Mouse (Mus musculus) large intestine, adult 2 months (tissue): ENCODE results near the gene Cst6. TPM values are rescaled to one million over a fixed set of nuclear protein-coding genes. Genes with fewer than 3 reads are reported as not detected.

Experiments
- DNase-seq: peaks from one replicate; pipeline ENCODE4 v3.0.0-alpha.2; 2012; ENCODE audit warnings: low read depth, low spot score
- WGBS: fragments of 180-500 bp; shearing (Covaris S2); methylation state at CpG from one replicate; pipeline ENCODE4 v1.1.7; 2018; 5-methylcytosine and 5-hydroxymethylcytosine counted together
- polyA plus RNA-seq: library from polyadenylated mRNA; depleted of rRNA; stranded (reverse); fragments of >200 nt; gene quantifications from 2 replicates; pipeline ENCODE4 v1.2.3, GENCODE M21; 2012; rRNA removed

The Cst6 gene
- polyA plus RNA-seq, 1 experiment = 287 TPM

DNA sequence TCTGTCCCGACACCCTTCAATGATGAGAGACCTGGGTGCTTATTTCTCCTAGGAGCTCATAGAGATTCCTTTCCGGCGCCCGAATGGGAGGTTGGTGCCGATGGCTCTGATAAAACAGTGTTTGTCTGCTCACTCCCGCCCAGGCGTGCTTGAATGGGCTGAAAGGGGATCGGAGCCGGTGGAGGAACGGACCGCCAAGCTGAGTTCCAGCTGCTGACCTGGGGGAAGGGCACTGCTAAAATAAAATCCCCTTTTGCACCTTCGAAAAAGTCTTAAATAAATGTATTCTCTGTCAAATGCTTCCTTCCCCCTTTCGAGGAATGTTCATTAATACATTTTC lies 53.7 kb downstream of the Cst6 start:
- WGBS = 3% methylated on average over 13 of the region's 13 CpGs
- DNase-seq = no peak

DNA sequence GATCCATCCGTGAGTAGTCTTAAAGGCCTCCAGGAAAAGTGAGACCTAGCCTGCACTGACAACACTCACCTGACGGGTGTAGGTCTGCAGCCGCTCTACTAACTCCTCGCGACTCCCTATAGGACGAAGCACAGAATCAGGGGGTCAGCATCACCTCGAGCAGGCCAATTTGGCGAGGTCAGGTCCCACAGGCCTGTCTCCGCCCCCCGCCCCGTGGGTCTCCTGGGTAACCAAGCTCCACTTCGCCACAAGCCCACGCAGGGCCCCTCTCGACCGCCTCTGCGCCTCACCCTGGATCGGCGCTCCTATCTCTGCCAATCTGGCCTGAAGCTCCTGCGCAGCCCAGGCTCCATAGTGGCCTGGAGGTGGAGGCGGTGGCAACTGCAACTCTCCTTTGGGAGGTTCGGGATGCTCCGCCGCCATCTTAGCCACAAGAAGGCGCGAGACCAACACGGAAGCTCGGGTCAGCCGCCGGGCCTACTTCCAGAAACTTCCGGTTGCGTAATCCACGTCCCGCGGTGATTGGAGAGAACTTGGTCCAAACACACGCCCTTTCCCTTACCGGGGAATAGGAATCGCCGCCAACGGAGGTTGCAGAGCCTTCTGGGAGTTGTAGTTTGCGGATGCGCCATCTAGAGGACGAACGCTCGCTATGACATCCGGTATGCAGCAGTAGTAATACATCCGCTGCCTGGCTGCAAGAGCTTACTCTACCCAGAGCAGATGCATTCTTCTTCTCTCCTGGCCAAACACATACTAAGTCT lies 54.2 kb downstream of the Cst6 start, which contains the start of gene Sf3b2:
Gene Sf3b2, minus strand, starts transcription at position 484 of the 764 bp plus-strand sequence.
- peak; percentile 100 for DNase-seq
- WGBS = under 1% methylated on average over 46 of the region's 46 CpGs

Other genes with a start within 250 kb of the Cst6 start
- 181 and 205 TPM in 2 replicates for gene Rab1b, start 242.5 kb downstream of the Cst6 start, polyA plus RNA-seq
- 13.6 and 17.0 TPM in 2 replicates for gene Klc2, start 231.0 kb downstream of the Cst6 start, polyA plus RNA-seq
- 6.7 and 7.3 TPM in 2 replicates for gene Pacs1, start 76.5 kb downstream of the Cst6 start, polyA plus RNA-seq
- 71.5 and 85.8 TPM in 2 replicates for gene Sf3b2, start 54.1 kb downstream of the Cst6 start, polyA plus RNA-seq
- gene Gal3st3, start 51.2 kb downstream of the Cst6 start, polyA plus RNA-seq = 0.05 and 0.16 TPM in 2 replicates
- gene Catsper1, start 13.8 kb downstream of the Cst6 start, polyA plus RNA-seq = not detected in 2 replicates
- gene Eif1ad, start 17.2 kb upstream of the Cst6 start, polyA plus RNA-seq = 26.9 and 35.5 TPM in 2 replicates
- 196 and 232 TPM in 2 replicates for gene Banf1, start 17.6 kb upstream of the Cst6 start, polyA plus RNA-seq
- gene Sart1, start 39.1 kb upstream of the Cst6 start, polyA plus RNA-seq = 23.3 and 25.3 TPM in 2 replicates
- 0.45 and 1.2 TPM in 2 replicates for gene Tsga10ip, start 53.0 kb upstream of the Cst6 start, polyA plus RNA-seq
- 98.0 and 108 TPM in 2 replicates for gene Drap1, start 75.4 kb upstream of the Cst6 start, polyA plus RNA-seq
- 51.9 and 55.5 TPM in 2 replicates for gene AI837181, start 75.6 kb upstream of the Cst6 start, polyA plus RNA-seq
- gene Fosl1, start 98.0 kb upstream of the Cst6 start, polyA plus RNA-seq = 0.12 and 0.60 TPM in 2 replicates
- gene Ccdc85b, start 108.3 kb upstream of the Cst6 start, polyA plus RNA-seq = 2.1 and 2.4 TPM in 2 replicates
- gene Fibp, start 111.0 kb upstream of the Cst6 start, polyA plus RNA-seq = 140 and 162 TPM in 2 replicates
- 12.4 and 14.9 TPM in 2 replicates for gene Ctsw, start 118.9 kb upstream of the Cst6 start, polyA plus RNA-seq
- 30.2 and 37.5 TPM in 2 replicates for gene Efemp2, start 124.4 kb upstream of the Cst6 start, polyA plus RNA-seq
- 23.6 and 29.1 TPM in 2 replicates for gene Mus81, start 138.8 kb upstream of the Cst6 start, polyA plus RNA-seq
- gene Cfl1, start 140.9 kb upstream of the Cst6 start, polyA plus RNA-seq = 697 and 725 TPM in 2 replicates
- 0.14 and 0.15 TPM in 2 replicates for gene 1700020D05Rik, start 154.2 kb upstream of the Cst6 start, polyA plus RNA-seq
- gene Snx32, start 161.0 kb upstream of the Cst6 start, polyA plus RNA-seq = 3.2 and 3.7 TPM in 2 replicates
- gene Ovol1, start 211.1 kb upstream of the Cst6 start, polyA plus RNA-seq = 26.6 and 45.5 TPM in 2 replicates
- 11.9 and 19.5 TPM in 2 replicates for gene Ap5b1, start 218.5 kb upstream of the Cst6 start, polyA plus RNA-seq